Mouse (Mus musculus) midbrain, embryonic 15.5 days (tissue): Measurements from ENCODE around the gene St3gal3. TPM values are rescaled to one million over a fixed set of nuclear protein-coding genes. Genes with fewer than 3 reads are reported as not detected.
A peak's percentile ranks its signal among the peaks of the same experiment; 100 is the strongest.

Experiments used
- ATAC-seq: fragments of 200-750 bp; cut with Nextera tagmentation; replicated peaks from 2 replicates; pipeline ENCODE4 v1.8.0; 2017; ENCODE audit warnings: moderate TSS enrichment
- H3K27ac ChIP-seq: fragments of 300-500 bp; sonication (generic); 2 replicates; pipeline ENCODE4 v1.5.1; 2015; ENCODE audit warnings: mild to moderate bottlenecking, inconsistent platforms
- H3K27me3 ChIP-seq: fragments of 300-500 bp; sonication (generic); replicated peaks from 2 replicates; pipeline ENCODE4 v1.6.1; 2015; ENCODE audit warnings: inconsistent platforms
- H3K36me3 ChIP-seq: fragments of 300-500 bp; sonication (generic); replicated peaks from 2 replicates; pipeline ENCODE4 v1.6.1; 2015; ENCODE audit warnings: inconsistent platforms
- H3K4me1 ChIP-seq: fragments of 300-500 bp; sonication (generic); 2 replicates; pipeline ENCODE4 v1.6.1; 2015; ENCODE audit warnings: inconsistent platforms
- H3K4me2 ChIP-seq: fragments of 300-500 bp; sonication (generic); 2 replicates; pipeline ENCODE4 v1.6.1; 2015; ENCODE audit warnings: inconsistent platforms, mild to moderate bottlenecking, moderate library complexity
- H3K4me3 ChIP-seq: fragments of 300-500 bp; sonication (generic); 2 replicates; pipeline ENCODE4 v1.5.1; 2015; ENCODE audit warnings: mild to moderate bottlenecking, inconsistent platforms
- H3K9ac ChIP-seq: fragments of 300-500 bp; sonication (generic); 2 replicates; pipeline ENCODE4 v1.6.1; 2015; ENCODE audit warnings: mild to moderate bottlenecking, inconsistent platforms
- H3K9me3 ChIP-seq: fragments of 300-500 bp; sonication (generic); 2 replicates; pipeline ENCODE4 v1.6.1; 2016; ENCODE audit warnings: inconsistent platforms
- WGBS: fragments of 180-500 bp; shearing (Covaris S2); methylation state at CpG from one replicate; pipeline ENCODE4 v1.1.7; 2015; ENCODE audit warnings: mixed read lengths; 5-methylcytosine and 5-hydroxymethylcytosine counted together
- polyA plus RNA-seq: library from polyadenylated mRNA; unstranded; fragments of >200 nt; fragmentation: Nextera tagmentation; extraction: Ambion mirVana; gene quantifications from 2 replicates; pipeline ENCODE4 v1.2.1, GENCODE M21; 2015

Gene St3gal3
- polyA plus RNA-seq, 1 experiment from 2014 or later: 12.6 TPM

GRCm38 (mm10) chr4:117997381-117998269 is 137.1 kb downstream of the St3gal3 start:
- peak; percentile 45; the same call in 1 of the 2 replicates for ATAC-seq
- Histone ChIP-seq H3K4me2 (peak overlapping the region; percentile 25), H3K27ac (peak overlapping the region; percentile 45), H3K27me3 (no peaks in the 10 kb centered on the region), H3K4me1 (peaks cover 16% of the 10 kb centered on the region), H3K36me3 (no peaks in the 10 kb centered on the region), H3K9ac (no peak overlapping the region), H3K4me3 (no peak overlapping the region), H3K9me3 (no peaks in the 10 kb centered on the region)
- 16% methylated on average over 20 of the region's 20 CpGs for whole genome bisulfite sequencing

GRCm38 (mm10) chr4:117996701-117997100 is 138.0 kb downstream of the St3gal3 start:
- 84% methylated on average over 5 of the region's 5 CpGs for WGBS
- ATAC-seq: no peak
- H3K4me3 ChIP-seq: no peak overlapping the region

GRCm38 (mm10) chr4:117995461-117995860 is 139.3 kb downstream of the St3gal3 start:
- H3K4me2 ChIP-seq: no peak overlapping the region
- H3K9ac ChIP-seq: no peak overlapping the region
- H3K36me3 ChIP-seq: no peaks in the 10 kb centered on the region
- no peak overlapping the region for H3K4me3 ChIP-seq
- ATAC-seq: no peak
- no peaks in the 10 kb centered on the region for H3K27me3 ChIP-seq
- H3K27ac ChIP-seq: no peak overlapping the region
- H3K4me1 ChIP-seq: peaks cover 16% of the 10 kb centered on the region
- no peaks in the 10 kb centered on the region for H3K9me3 ChIP-seq
- WGBS: 100% methylated on average over 1 of the region's 1 CpGs

More at GRCm38 (mm10) chr4:117996701-117997100, 138.0 kb downstream of the St3gal3 start:
- Histone ChIP-seq H3K27me3 (no peaks in the 10 kb centered on the region), H3K36me3 (no peaks in the 10 kb centered on the region), H3K9ac (no peak overlapping the region), H3K9me3 (no peaks in the 10 kb centered on the region), H3K4me1 (peaks cover 16% of the 10 kb centered on the region), H3K4me2 (no peak overlapping the region), H3K27ac (no peak overlapping the region)

- Histone ChIP-seq H3K4me2 (no peak overlapping the region), H3K9me3 (no peaks in the 10 kb centered on the region), H3K9ac (no peak overlapping the region), H3K36me3 (no peaks in the 10 kb centered on the region), H3K4me3 (no peak overlapping the region), H3K27me3 (no peaks in the 10 kb centered on the region), H3K4me1 (peaks cover 16% of the 10 kb centered on the region), H3K27ac (no peak overlapping the region)
- ATAC-seq: no peak
- WGBS: 83% methylated on average over 2 of the region's 2 CpGs
Observed at GRCm38 (mm10) chr4:117993421-117993820, 141.3 kb downstream of the St3gal3 start.

- WGBS: 78% methylated on average over 7 of the region's 7 CpGs
- H3K9ac ChIP-seq: no peak overlapping the region
- no peak overlapping the region for H3K4me2 ChIP-seq
- no peaks in the 10 kb centered on the region for H3K36me3 ChIP-seq
- no peak overlapping the region for H3K4me3 ChIP-seq
- H3K9me3 ChIP-seq: no peaks in the 10 kb centered on the region
- no peaks in the 10 kb centered on the region for H3K27me3 ChIP-seq
- no peak overlapping the region for H3K27ac ChIP-seq
- ATAC-seq: no peak
- H3K4me1 ChIP-seq: peaks cover 13% of the 10 kb centered on the region
Observed at GRCm38 (mm10) chr4:117992872-117993271, 141.8 kb downstream of the St3gal3 start.

GRCm38 (mm10) chr4:117992036-117992435 is 142.7 kb downstream of the St3gal3 start:
- ATAC-seq: no peak
- no peaks in the 10 kb centered on the region for H3K27me3 ChIP-seq
- H3K27ac ChIP-seq: no peak overlapping the region
- peaks cover 4% of the 10 kb centered on the region for H3K4me1 ChIP-seq
- H3K9ac ChIP-seq: no peak overlapping the region
- H3K9me3 ChIP-seq: no peaks in the 10 kb centered on the region
- no peaks in the 10 kb centered on the region for H3K36me3 ChIP-seq
- 90% methylated on average over 3 of the region's 3 CpGs for WGBS
- no peak overlapping the region for H3K4me3 ChIP-seq
- no peak overlapping the region for H3K4me2 ChIP-seq

- WGBS: 72% methylated on average over 8 of the region's 8 CpGs
- no peak overlapping the region for H3K27ac ChIP-seq
Observed at GRCm38 (mm10) chr4:117991055-117991627, 143.6 kb downstream of the St3gal3 start.

GRCm38 (mm10) chr4:117990571-117990970 is 144.1 kb downstream of the St3gal3 start:
- 55% methylated on average over 3 of the region's 3 CpGs for WGBS
- no peak for ATAC-seq
- no peaks in the 10 kb centered on the region for H3K27me3 ChIP-seq
- H3K4me3 ChIP-seq: no peak overlapping the region
- H3K36me3 ChIP-seq: no peaks in the 10 kb centered on the region
- H3K9me3 ChIP-seq: no peaks in the 10 kb centered on the region
- no peak overlapping the region for H3K27ac ChIP-seq
- H3K9ac ChIP-seq: no peak overlapping the region
- no peaks in the 10 kb centered on the region for H3K4me1 ChIP-seq
- H3K4me2 ChIP-seq: no peak overlapping the region

More at GRCm38 (mm10) chr4:117991055-117991627, 143.6 kb downstream of the St3gal3 start:
- no peak for ATAC-seq
- Histone ChIP-seq H3K9me3 (no peaks in the 10 kb centered on the region), H3K9ac (no peak overlapping the region), H3K27me3 (no peaks in the 10 kb centered on the region), H3K4me3 (no peak overlapping the region), H3K4me2 (no peak overlapping the region), H3K36me3 (no peaks in the 10 kb centered on the region), H3K4me1 (no peaks in the 10 kb centered on the region)

GRCm38 (mm10) chr4:117989801-117990200 is 144.9 kb downstream of the St3gal3 start:
- Histone ChIP-seq H3K27ac (no peak overlapping the region), H3K9me3 (no peaks in the 10 kb centered on the region), H3K4me1 (no peaks in the 10 kb centered on the region), H3K9ac (no peak overlapping the region), H3K27me3 (no peaks in the 10 kb centered on the region), H3K4me3 (no peak overlapping the region), H3K36me3 (no peaks in the 10 kb centered on the region), H3K4me2 (no peak overlapping the region)
- 77% methylated on average over 12 of the region's 12 CpGs for WGBS
- no peak for ATAC-seq

- no peak for ATAC-seq
- WGBS: 87% methylated on average over 8 of the region's 8 CpGs
- H3K4me1 ChIP-seq: no peaks in the 10 kb centered on the region
Observed at GRCm38 (mm10) chr4:117986766-117987165, 147.9 kb downstream of the St3gal3 start.

GRCm38 (mm10) chr4:117984993-117985587 is 149.6 kb downstream of the St3gal3 start:
- H3K36me3 ChIP-seq: no peaks in the 10 kb centered on the region

More at GRCm38 (mm10) chr4:117986766-117987165, 147.9 kb downstream of the St3gal3 start:
- H3K36me3 ChIP-seq: no peaks in the 10 kb centered on the region
- no peaks in the 10 kb centered on the region for H3K9me3 ChIP-seq
- H3K27ac ChIP-seq: no peak overlapping the region
- no peak overlapping the region for H3K4me2 ChIP-seq
- H3K27me3 ChIP-seq: no peaks in the 10 kb centered on the region
- H3K4me3 ChIP-seq: no peak overlapping the region
- H3K9ac ChIP-seq: no peak overlapping the region

GRCm38 (mm10) chr4:117984206-117984605 is 150.5 kb downstream of the St3gal3 start:
- H3K4me1 ChIP-seq: no peaks in the 10 kb centered on the region
- no peak overlapping the region for H3K27ac ChIP-seq
- H3K9ac ChIP-seq: no peak overlapping the region
- no peak overlapping the region for H3K4me2 ChIP-seq
- H3K27me3 ChIP-seq: no peaks in the 10 kb centered on the region
- H3K36me3 ChIP-seq: no peaks in the 10 kb centered on the region
- H3K4me3 ChIP-seq: no peak overlapping the region
- no peak for ATAC-seq
- no peaks in the 10 kb centered on the region for H3K9me3 ChIP-seq
- WGBS: 92% methylated on average over 3 of the region's 3 CpGs

More at GRCm38 (mm10) chr4:117984993-117985587, 149.6 kb downstream of the St3gal3 start:
- H3K27ac ChIP-seq: no peak overlapping the region
- ATAC-seq: no peak
- no peaks in the 10 kb centered on the region for H3K9me3 ChIP-seq
- H3K27me3 ChIP-seq: no peaks in the 10 kb centered on the region
- WGBS: 79% methylated on average over 8 of the region's 8 CpGs
- H3K4me3 ChIP-seq: no peak overlapping the region
- H3K4me2 ChIP-seq: no peak overlapping the region
- no peaks in the 10 kb centered on the region for H3K4me1 ChIP-seq
- no peak overlapping the region for H3K9ac ChIP-seq
